Mouse (Mus musculus) embryonic facial prominence, embryonic 13.5 days (tissue): ENCODE data around the gene Serbp1. TPM values are rescaled to one million over a fixed set of nuclear protein-coding genes. Genes with fewer than 3 reads are reported as not detected.
"Not testable (repeated sequence)": the region's sequence is repeated elsewhere in the genome, so short reads cannot be mapped to it uniquely, and the experiment has no call there.

Source experiments
- ATAC-seq: fragments of 200-750 bp; cut with Nextera tagmentation; 2 replicates; pipeline ENCODE4 v1.8.0; 2017; ENCODE audit warnings: low read depth; ENCODE audit not compliant: insufficient number of reproducible peaks, insufficient read depth, low FRiP score, low TSS enrichment
- H3K27ac ChIP-seq: fragments of 300-500 bp; sonication (generic); 2 replicates; pipeline ENCODE4 v1.5.1; 2015; ENCODE audit warnings: moderate library complexity, mild to moderate bottlenecking, inconsistent platforms
- H3K27me3 ChIP-seq: fragments of 300-500 bp; sonication (generic); 2 replicates; pipeline ENCODE4 v1.6.1; 2015; ENCODE audit warnings: mild to moderate bottlenecking, inconsistent platforms
- H3K36me3 ChIP-seq: fragments of 300-500 bp; sonication (generic); 2 replicates; pipeline ENCODE4 v1.6.1; 2015; ENCODE audit warnings: mild to moderate bottlenecking, inconsistent platforms
- H3K4me1 ChIP-seq: fragments of 300-500 bp; sonication (generic); 2 replicates; pipeline ENCODE4 v1.6.1; 2015; ENCODE audit warnings: inconsistent platforms
- H3K4me2 ChIP-seq: fragments of 300-500 bp; sonication (generic); 2 replicates; pipeline ENCODE4 v1.6.1; 2015; ENCODE audit warnings: moderate library complexity, mild to moderate bottlenecking, inconsistent platforms
- H3K4me3 ChIP-seq: fragments of 300-500 bp; sonication (generic); 2 replicates; pipeline ENCODE4 v1.5.1; 2015; ENCODE audit warnings: mild to moderate bottlenecking, inconsistent platforms
- H3K9ac ChIP-seq: fragments of 300-500 bp; sonication (generic); 2 replicates; pipeline ENCODE4 v1.6.1; 2015; ENCODE audit warnings: mild to moderate bottlenecking, inconsistent platforms
- H3K9me3 ChIP-seq: fragments of 300-500 bp; sonication (generic); 2 replicates; pipeline ENCODE4 v1.6.1; 2016; ENCODE audit warnings: inconsistent platforms
- whole genome bisulfite sequencing: fragments of 180-500 bp; shearing (Covaris S2); methylation state at CpG from one replicate; pipeline ENCODE4 v1.1.7; 2015; ENCODE audit warnings: mixed read lengths; 5-methylcytosine and 5-hydroxymethylcytosine counted together
- polyA plus RNA-seq: library from polyadenylated mRNA; unstranded; fragments of >200 nt; fragmentation: Nextera tagmentation; extraction: Ambion mirVana; gene quantifications from 2 replicates; pipeline ENCODE4 v1.2.1, GENCODE M21; 2015

Serbp1 gene
- polyA plus RNA-seq, 1 experiment from 2014 or later, result 432 TPM

DNA sequence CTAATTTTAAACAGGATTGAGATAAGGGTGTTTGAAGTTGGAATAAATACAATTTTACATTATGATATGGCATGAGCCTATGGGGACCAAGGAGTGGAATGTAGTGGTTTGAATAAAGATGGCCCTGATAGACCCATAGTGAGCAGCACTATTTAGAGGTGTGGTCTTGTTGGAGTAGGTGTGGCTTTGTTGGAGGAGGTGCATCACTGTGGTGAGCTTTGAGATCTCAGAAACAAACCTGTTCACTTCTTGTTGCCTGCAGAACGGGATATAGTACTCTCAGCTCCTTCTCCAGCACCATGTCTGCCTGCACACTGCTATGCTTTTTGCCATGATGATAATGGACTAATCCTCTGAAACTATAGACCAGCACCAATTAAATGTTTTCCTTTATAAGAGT, 20.1 kb upstream of the Serbp1 start:
- no peaks in the 10 kb centered on the region for H3K36me3 ChIP-seq
- 77% methylated on average over 1 of the region's 1 CpGs for WGBS
- H3K9ac ChIP-seq, result no peak overlapping the region
- no peaks in the 10 kb centered on the region for H3K27me3 ChIP-seq
- no peaks in the 10 kb centered on the region for H3K4me1 ChIP-seq
- no peak for ATAC-seq
- H3K9me3 ChIP-seq, result no peaks in the 10 kb centered on the region
- no peak overlapping the region for H3K27ac ChIP-seq
- H3K4me2 ChIP-seq, result no peak overlapping the region
- H3K4me3 ChIP-seq, result no peak overlapping the region

DNA sequence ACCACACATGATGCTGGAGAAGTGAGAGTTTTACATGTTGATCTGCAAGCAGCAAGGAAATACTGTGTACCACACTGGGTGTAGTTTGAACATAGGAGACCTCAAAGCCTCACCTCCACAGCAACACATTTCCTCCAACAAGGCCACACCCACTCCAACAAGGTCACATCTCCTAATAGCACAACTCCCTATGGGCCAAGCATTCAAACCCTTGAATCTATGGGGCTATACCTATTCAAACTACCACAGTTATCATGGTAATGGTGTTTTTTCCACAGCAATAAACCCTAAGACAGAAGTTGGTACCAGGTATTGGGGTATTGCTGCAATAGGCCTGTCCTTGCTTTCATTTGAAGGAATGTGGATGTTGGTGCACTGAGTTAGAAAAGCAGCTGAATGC, 19.4 kb upstream of the Serbp1 start:
- Histone ChIP-seq H3K36me3 (no peaks in the 10 kb centered on the region), H3K27me3 (no peaks in the 10 kb centered on the region), H3K4me1 (no peaks in the 10 kb centered on the region), H3K4me2 (no peak overlapping the region), H3K4me3 (no peak overlapping the region), H3K9me3 (no peaks in the 10 kb centered on the region), H3K9ac (no peak overlapping the region), H3K27ac (no peak overlapping the region)
- no peak for ATAC-seq

DNA sequence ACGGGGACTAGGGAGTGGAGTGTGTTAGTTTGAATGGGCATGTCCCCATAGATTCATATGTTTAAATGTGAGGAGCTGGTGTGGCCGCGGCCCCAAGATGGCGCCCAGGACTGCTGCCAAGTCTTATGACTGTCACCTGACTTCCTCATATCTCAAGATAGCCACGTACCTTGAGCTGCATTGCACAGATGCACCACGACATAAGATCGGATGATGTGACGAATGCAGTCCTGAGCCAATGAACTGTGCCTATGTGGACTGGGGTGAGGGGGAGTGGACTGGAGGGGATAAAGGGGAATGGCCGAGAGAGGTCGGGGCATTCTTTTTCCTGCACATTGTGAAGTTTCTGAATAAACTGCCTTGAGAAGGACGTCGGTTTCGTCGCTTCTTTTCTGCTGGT, 18.0 kb upstream of the Serbp1 start:
- H3K27me3 ChIP-seq, H3K4me2 ChIP-seq, H3K27ac ChIP-seq, H3K9ac ChIP-seq, H3K36me3 ChIP-seq, H3K4me1 ChIP-seq, H3K4me3 ChIP-seq, ATAC-seq, H3K9me3 ChIP-seq: not testable (repeated sequence)
- WGBS, result 93% methylated on average over 14 of the region's 14 CpGs

DNA sequence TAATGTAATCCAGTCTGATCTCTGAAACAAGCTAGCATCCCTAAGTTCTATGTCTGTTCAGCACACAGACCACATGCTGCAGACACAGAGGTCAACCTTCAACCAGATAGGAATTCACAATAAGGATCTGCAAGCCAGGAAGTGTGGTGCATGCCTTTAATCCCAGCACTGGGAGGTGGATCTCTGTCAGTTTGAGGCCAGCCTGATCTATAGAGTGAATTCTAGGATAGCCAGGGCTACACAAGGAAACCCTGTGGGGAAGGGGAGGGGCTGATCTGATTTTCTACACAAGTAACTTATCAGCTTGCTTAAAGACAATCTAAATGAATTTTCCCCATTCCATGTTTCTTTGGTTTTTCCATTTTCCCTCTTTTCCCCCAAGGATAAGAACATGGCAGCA, 17.2 kb upstream of the Serbp1 start:
- ATAC-seq, result no peak
- no peak overlapping the region for H3K27ac ChIP-seq
- H3K4me1 ChIP-seq, result no peaks in the 10 kb centered on the region
- no peak overlapping the region for H3K9ac ChIP-seq
- no peaks in the 10 kb centered on the region for H3K27me3 ChIP-seq
- no peak overlapping the region for H3K4me3 ChIP-seq
- no peak overlapping the region for H3K4me2 ChIP-seq
- H3K9me3 ChIP-seq, result no peaks in the 10 kb centered on the region
- H3K36me3 ChIP-seq, result no peaks in the 10 kb centered on the region

DNA sequence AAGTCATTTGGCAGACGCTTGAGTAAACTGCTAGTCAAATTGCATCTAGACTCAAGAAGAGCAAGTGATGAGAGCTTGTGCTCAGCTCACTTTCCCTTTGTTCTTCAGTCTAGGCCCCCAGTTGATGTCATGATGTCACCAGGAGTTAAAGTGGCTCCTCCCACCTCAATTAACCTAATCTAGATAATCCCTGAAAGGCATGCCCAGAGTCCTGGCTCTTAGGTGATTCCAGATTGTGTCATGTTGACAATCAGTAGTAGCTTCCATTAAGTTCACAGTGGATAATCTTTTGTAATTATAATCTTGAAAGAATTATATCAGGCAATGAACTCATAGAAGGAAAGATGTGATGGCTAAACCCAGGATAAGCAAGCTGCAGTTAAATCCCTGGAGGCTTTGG, 14.9 kb upstream of the Serbp1 start:
- Histone ChIP-seq H3K27me3 (no peaks in the 10 kb centered on the region), H3K4me2 (no peak overlapping the region), H3K4me3 (no peak overlapping the region), H3K9me3 (no peaks in the 10 kb centered on the region), H3K4me1 (no peaks in the 10 kb centered on the region), H3K27ac (no peak overlapping the region), H3K36me3 (no peaks in the 10 kb centered on the region), H3K9ac (no peak overlapping the region)
- WGBS, result 61% methylated on average over 1 of the region's 1 CpGs
- ATAC-seq, result no peak

DNA sequence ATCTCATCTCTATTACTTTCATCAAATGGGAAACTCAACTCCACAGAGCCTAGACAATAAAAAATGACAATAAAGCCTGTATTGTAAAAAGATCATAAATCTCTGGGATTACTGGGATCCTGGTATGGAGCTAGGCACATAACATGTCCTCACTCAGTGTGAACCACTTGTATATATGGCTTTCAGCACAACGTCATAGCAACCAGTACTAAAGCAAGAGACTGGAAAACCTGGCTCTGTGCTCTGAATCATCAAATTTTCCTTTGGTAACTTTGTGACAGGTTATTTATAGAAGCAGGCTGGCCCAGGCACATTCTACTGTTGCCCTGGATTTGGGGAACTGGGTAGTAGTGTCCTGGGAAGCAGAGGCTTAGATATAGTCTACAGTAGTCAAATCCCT, 14.5 kb upstream of the Serbp1 start:
- no peak overlapping the region for H3K27ac ChIP-seq
- no peak overlapping the region for H3K4me3 ChIP-seq
- H3K9ac ChIP-seq, result no peak overlapping the region
- WGBS, result 73% methylated on average over 1 of the region's 1 CpGs
- no peak overlapping the region for H3K4me2 ChIP-seq
- H3K36me3 ChIP-seq, result no peaks in the 10 kb centered on the region
- no peaks in the 10 kb centered on the region for H3K9me3 ChIP-seq
- H3K27me3 ChIP-seq, result no peaks in the 10 kb centered on the region
- H3K4me1 ChIP-seq, result peaks cover 3% of the 10 kb centered on the region
- ATAC-seq, result 0 out of 2 replicates have a peak, but pooled peaks have one; percentile 56

DNA sequence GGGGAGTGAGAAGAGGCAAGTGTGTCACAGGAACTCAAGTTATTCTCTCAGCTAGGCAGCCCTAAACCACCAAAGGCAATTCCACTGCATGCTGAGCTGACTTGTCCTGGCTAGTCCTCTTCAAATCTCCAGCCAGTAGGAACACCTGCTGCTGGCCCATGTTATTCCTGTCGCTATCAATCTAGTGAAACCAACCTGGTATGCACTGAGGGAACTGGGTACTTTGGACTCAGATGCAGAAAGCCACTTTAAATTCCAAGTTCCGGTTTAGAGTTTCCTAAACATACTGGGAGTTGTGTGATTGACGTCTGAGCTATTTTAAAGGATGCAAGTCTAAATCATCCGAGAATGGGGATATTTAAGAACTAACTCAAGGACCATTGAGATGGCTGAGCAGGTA, 11.7 kb upstream of the Serbp1 start:
- H3K4me1 ChIP-seq, result peaks cover 8% of the 10 kb centered on the region
- no peaks in the 10 kb centered on the region for H3K9me3 ChIP-seq
- no peak overlapping the region for H3K9ac ChIP-seq
- 43% methylated on average over 4 of the region's 4 CpGs for WGBS
- H3K27me3 ChIP-seq, result peaks cover 10% of the 10 kb centered on the region; the same call in 1 of the 2 replicates
- no peak overlapping the region for H3K4me3 ChIP-seq
- ATAC-seq, result no peak
- H3K36me3 ChIP-seq, result no peaks in the 10 kb centered on the region
- H3K27ac ChIP-seq, result no peak overlapping the region
- H3K4me2 ChIP-seq, result no peak overlapping the region

DNA sequence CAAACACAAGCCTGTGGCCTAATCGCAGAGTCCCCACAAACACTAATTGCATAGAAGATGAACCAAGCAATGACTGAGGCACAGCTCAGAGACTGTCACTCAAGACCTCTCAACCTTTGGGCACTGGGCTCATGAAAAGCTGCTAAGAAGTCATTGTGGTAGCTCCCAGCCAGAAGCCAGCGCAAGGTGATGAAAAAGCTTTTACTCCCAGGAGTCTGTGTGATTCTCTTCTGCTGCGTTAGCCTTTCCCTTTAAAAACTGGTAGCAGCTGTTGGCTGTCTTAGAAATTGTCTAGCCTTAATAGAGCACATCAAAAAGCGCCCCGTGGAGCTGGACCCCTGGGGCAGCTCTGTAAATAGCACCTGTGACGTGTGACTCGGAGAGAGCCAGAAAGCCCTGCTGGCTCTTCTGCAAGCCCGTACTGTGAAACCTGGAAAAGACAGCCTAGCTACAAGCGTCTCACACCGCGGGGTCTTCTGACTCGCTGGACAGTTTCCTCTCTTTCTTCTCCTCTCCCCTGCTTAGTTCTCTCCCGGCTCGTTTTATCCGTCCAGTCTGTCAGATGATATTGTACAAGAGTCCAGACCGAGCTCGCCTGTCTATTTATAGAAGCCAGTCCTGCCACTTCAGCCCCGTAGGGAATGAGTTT, 9.4 kb upstream of the Serbp1 start:
- ATAC-seq, result no peak
- Histone ChIP-seq H3K36me3 (no peaks in the 10 kb centered on the region), H3K4me1 (peaks cover 8% of the 10 kb centered on the region), H3K27ac (no peak overlapping the region), H3K9me3 (no peaks in the 10 kb centered on the region), H3K4me3 (peak overlapping the region; percentile 24), H3K27me3 (peaks cover 10% of the 10 kb centered on the region; the same call in 1 of the 2 replicates), H3K4me2 (peak overlapping the region; percentile 52), H3K9ac (0 out of 2 replicates have a peak overlapping the region, but pooled peaks have one; percentile 32)
- WGBS, result 10% methylated on average over 18 of the region's 18 CpGs

DNA sequence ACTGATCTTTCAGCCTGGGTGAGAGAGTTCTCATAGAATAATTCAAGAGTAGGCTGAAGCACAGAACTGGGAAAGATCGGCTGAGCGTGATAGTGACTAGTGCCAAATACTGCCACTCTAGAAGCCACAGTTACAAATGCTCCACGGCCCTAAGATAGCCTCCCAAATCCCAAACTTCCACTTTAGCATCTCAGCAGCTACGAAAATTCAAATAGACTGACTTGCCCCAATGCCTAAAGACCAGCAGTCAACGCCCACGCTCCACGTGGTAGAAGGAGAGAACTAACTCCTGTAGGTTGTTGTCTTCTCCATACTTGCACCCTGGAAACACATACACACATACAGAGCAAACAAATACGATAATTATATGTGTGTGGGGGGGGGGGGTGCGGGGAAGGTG, 8.5 kb upstream of the Serbp1 start:
- Histone ChIP-seq H3K9me3 (no peaks in the 10 kb centered on the region), H3K4me1 (peaks cover 8% of the 10 kb centered on the region), H3K27me3 (peaks cover 10% of the 10 kb centered on the region; the same call in 1 of the 2 replicates), H3K36me3 (no peaks in the 10 kb centered on the region), H3K4me2 (peak overlapping the region; percentile 9; the same call in 1 of the 2 replicates), H3K27ac (0 out of 2 replicates have a peak overlapping the region, but pooled peaks have one; percentile 33), H3K4me3 (no peak overlapping the region), H3K9ac (no peak overlapping the region)
- 39% methylated on average over 9 of the region's 9 CpGs for WGBS
- ATAC-seq, result peak; percentile 18; the same call in 1 of the 2 replicates

DNA sequence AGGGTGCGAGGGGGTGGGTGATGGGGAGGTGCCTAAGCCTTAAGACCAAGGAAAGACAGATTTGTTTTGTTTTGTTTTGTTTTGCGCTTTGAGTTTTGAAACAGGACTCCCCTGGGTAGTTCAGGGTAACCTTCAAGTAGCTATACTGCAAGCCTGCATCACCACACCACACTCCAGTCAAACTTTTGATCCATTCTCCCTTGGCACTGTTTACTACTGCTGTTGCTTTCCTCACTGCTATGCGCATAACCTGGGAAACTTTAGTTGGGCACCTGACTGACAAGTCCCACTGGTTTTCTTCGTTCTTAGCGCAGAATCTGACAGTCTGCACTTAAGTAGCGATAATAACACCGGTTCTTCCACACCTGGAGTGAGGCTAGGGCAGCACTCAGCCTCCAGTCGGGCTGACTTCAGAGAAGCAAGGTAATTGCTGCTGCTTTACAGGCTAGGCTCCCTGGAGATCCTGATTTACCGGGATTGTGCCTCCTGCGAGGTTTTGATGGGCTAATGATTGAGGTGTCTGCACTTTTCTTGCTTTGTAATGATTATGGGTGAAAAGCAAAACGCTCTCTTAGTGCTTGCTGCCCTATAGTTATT, 8.0 kb upstream of the Serbp1 start:
- Histone ChIP-seq H3K36me3 (no peaks in the 10 kb centered on the region), H3K27me3 (peaks cover 10% of the 10 kb centered on the region; the same call in 1 of the 2 replicates), H3K9me3 (no peaks in the 10 kb centered on the region), H3K9ac (no peak overlapping the region), H3K4me3 (no peak overlapping the region), H3K27ac (0 out of 2 replicates have a peak overlapping the region, but pooled peaks have one; percentile 33), H3K4me1 (peaks cover 8% of the 10 kb centered on the region), H3K4me2 (peak overlapping the region; percentile 9; the same call in 1 of the 2 replicates)
- ATAC-seq, result peak; percentile 71; the same call in 1 of the 2 replicates
- 12% methylated on average over 11 of the region's 11 CpGs for WGBS

DNA sequence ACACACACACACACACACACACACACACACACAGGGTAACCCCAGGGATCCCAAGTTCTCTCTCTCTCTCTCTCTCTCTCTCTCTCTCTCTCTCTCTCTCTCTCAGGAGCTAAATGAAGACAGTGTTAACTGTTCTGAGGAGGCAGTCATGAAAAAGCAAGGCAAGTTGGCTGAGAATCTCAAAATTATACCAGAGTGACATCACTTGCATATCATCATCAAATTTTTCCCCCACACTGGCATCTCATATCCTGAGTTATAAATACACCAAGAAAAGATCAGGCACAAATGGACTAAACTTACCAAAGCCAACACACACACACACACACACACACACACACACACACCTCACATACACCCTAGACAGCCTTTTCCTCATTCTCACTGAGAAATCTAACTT, 7.0 kb upstream of the Serbp1 start:
- Histone ChIP-seq H3K9me3 (no peaks in the 10 kb centered on the region), H3K4me2 (no peak overlapping the region), H3K9ac (no peak overlapping the region), H3K36me3 (no peaks in the 10 kb centered on the region), H3K4me1 (peaks cover 8% of the 10 kb centered on the region), H3K27ac (no peak overlapping the region), H3K27me3 (peaks cover 10% of the 10 kb centered on the region; the same call in 1 of the 2 replicates), H3K4me3 (no peak overlapping the region)
- no peak for ATAC-seq

DNA sequence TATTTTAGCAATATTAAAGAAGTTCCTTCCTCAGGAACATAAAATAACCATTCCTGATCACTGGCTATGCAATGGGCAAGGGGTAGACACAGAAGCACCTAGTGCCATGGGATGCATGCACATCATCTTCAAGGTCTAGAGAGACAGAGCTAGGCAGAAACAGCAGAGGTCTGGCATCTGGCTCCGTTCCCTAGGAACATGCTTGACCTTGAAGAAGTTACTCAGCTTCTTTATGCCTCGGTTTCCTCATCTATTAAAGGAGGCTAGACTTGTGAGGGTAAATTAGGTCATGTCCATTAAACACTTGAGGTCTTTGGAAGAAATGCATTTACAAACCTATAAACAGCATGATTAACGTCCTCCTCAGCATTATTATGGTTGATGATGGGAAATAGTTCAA, 2.3 kb upstream of the Serbp1 start:
- Histone ChIP-seq H3K9ac (no peak overlapping the region), H3K4me1 (no peaks in the 10 kb centered on the region), H3K27ac (no peak overlapping the region), H3K4me2 (no peak overlapping the region), H3K27me3 (no peaks in the 10 kb centered on the region), H3K4me3 (no peak overlapping the region), H3K9me3 (no peaks in the 10 kb centered on the region), H3K36me3 (no peaks in the 10 kb centered on the region)
- no peak for ATAC-seq
- WGBS, result 86% methylated on average over 3 of the region's 3 CpGs
